Mouse (Mus musculus): ENCODE data around the gene Fut2. TPM values are rescaled to one million over a fixed set of nuclear protein-coding genes. Genes with fewer than 3 reads are reported as not detected.

Gene Fut2
- total RNA-seq, 2 experiments from 2014 or later, result 0.30 to 0.67 TPM

GRCm38 (mm10) chr7:45702809-45703520 is 36.8 kb upstream of the Fut2 start:
- no peak for DNase-seq (ENCODE audit: low spot score in 2 of 2)

GRCm38 (mm10) chr7:45702316-45702715 is 36.1 kb upstream of the Fut2 start:
- DNase-seq (ENCODE audit: low spot score in 2 of 2), result no peak

DNA sequence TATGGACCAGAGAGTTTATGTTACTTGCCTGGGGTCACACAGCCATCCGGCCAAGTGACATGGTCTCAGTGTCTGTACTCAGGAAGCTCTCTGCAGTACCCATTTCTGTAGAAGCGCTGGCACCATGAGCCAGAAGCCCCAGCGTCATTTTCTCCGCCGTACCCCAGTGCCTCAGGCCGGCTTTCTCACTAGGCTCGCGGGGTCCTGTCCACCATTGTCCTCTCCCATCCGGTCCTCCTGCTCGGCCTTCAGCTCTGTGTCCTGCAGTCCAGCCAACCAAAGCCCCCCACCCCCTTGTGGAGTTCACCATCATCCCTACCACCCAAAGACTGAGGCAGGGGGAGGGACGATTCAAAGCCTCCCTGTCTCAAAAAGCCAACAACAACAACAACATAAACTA is 35.4 kb upstream of the Fut2 start:
- no peak for DNase-seq (ENCODE audit: low spot score in 2 of 2)

GRCm38 (mm10) chr7:45701072-45701471 is 34.9 kb upstream of the Fut2 start:
- DNase-seq (ENCODE audit: low spot score in 2 of 2), result peak in 1 of 2 experiments; percentile 66

- peak; percentile 78 to 91 for DNase-seq (ENCODE audit: low spot score in 2 of 2)
Measured at GRCm38 (mm10) chr7:45700301-45701015, 34.3 kb upstream of the Fut2 start.

DNA sequence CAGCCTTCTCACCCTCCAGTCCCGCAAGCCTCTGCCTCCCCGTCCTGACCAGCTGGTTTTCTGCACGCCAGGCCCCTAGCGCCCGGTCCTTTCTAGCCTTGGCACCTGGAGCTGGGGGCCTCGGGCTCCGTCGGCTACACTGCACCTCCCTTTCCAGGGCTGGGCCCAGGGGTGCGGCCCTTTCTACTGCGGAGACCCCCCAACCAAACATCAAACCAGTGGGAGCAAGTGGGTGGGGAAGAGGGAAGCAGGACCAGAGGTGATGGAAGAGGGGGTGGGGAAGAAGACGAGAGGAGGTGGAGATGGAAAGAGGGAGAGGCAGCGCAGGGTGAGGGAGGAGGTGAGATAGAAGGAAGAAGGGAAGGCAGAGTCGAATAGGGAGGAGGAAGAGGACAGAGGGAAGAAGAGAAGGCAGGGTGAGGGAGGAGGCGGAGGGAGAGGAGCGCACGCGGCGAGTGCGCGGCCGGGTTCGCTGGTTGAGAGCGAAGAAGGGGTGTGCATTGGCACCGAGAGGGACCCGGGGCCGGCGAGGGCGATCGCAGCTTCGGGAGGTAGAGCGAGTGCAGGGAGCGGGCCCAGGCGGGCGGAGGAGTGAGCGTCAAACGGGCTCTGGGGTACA is 33.4 kb upstream of the Fut2 start, which contains the start of gene Car11:
TSS of gene Car11 (plus strand) at position 321 of the 619 bp plus-strand sequence.
- DNase-seq (ENCODE audit: low spot score in 2 of 2), result peak; percentile 37 to 39

DNA sequence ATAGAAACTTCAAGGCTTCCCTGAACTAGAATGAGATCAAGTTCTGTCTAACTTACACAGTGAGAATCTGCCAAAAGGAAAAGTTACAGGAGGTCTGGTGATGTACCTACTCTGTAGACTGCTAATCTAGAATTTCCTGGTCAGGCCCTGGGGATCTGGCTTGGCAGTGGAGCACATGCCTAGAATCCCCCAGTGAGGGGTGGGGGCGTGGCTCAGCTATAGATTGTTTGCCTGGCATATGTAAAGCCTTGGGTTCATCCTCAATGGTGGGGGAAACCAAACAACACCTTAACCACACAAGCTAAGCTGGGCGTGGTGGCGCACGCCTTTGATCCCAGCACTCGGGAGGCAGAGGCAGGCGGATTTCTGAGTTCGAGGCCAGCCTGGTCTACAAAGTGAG is 31.7 kb upstream of the Fut2 start:
- DNase-seq (ENCODE audit: low spot score in 2 of 2), result no peak

GRCm38 (mm10) chr7:45695098-45695497 is 28.9 kb upstream of the Fut2 start:
- DNase-seq (ENCODE audit: low spot score in 2 of 2), result no peak

- DNase-seq (ENCODE audit: low spot score in 2 of 2), result no peak
Measured at GRCm38 (mm10) chr7:45693921-45694591, 27.9 kb upstream of the Fut2 start, which contains the start of gene Sec1. TSS of gene Sec1 (minus strand) at chr7:45694402.

GRCm38 (mm10) chr7:45692364-45692763 is 26.2 kb upstream of the Fut2 start:
- DNase-seq (ENCODE audit: low spot score in 2 of 2), result no peak

GRCm38 (mm10) chr7:45689800-45690199 is 23.6 kb upstream of the Fut2 start:
- DNase-seq (ENCODE audit: low spot score in 2 of 2), result no peak

DNA sequence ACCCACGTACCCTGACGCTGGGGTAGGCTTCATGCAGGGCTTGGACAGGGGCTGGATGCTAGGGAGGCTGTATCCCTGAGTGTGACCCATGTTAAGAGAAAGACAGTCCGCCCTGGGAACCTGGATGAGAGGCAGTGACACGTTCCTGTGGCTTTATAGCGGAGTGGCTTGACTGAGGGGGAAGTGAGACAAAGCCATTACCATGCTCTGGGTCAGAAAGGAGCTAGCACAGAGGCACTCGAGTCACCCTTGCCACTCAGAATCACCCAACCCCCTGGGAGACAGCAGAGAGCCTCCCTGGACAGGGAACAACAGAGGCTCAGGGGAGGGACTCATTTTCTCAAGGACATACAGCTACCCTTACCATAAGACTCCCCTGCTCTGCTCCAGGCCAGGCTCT is 22.9 kb upstream of the Fut2 start:
- no peak for DNase-seq (ENCODE audit: low spot score in 2 of 2)

- DNase-seq (ENCODE audit: low spot score in 2 of 2), result no peak
Measured at GRCm38 (mm10) chr7:45686841-45687240, 20.6 kb upstream of the Fut2 start.

GRCm38 (mm10) chr7:45685811-45686210 is 19.6 kb upstream of the Fut2 start:
- DNase-seq (ENCODE audit: low spot score in 2 of 2), result no peak

DNA sequence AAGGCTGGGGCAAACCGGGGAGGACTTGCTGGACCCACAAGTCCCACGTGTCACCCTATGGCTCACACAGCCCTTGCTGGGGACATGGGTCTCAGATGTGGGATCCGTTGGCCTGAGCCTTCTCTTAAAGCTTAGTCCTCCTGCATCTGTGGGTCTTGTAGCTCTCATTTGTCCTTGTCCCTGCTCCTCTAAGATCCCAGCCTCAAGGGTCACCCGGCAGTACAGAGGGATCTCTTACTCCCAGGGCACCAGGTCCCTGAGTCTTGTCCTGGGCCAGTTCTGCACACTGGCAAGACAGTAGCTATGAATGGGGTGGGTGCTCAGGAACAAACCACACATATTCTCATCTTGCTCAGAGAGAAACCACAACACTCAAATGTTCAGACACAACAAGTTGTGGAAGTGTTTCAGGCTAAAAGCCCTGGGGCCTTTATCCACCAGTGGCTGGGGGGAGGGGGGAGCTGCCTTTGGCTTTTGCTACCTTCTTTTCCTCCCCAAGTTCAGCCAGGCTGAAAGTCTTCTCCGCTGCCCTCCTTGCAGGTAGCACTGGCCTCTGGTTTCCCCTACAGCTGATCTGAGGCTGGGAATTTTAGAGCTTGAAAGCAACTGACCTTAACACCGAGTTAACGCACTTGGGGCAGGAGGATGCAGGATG is 17.3 kb upstream of the Fut2 start, which contains the start of gene Ntn5:
TSS of gene Ntn5 (plus strand) at position 627 of the 655 bp plus-strand sequence.
- no peak for DNase-seq (ENCODE audit: low spot score in 2 of 2)

GRCm38 (mm10) chr7:45682144-45683126 is 16.2 kb upstream of the Fut2 start:
- DNase-seq (ENCODE audit: low spot score in 2 of 2), result peak; percentile 89 to 92

DNA sequence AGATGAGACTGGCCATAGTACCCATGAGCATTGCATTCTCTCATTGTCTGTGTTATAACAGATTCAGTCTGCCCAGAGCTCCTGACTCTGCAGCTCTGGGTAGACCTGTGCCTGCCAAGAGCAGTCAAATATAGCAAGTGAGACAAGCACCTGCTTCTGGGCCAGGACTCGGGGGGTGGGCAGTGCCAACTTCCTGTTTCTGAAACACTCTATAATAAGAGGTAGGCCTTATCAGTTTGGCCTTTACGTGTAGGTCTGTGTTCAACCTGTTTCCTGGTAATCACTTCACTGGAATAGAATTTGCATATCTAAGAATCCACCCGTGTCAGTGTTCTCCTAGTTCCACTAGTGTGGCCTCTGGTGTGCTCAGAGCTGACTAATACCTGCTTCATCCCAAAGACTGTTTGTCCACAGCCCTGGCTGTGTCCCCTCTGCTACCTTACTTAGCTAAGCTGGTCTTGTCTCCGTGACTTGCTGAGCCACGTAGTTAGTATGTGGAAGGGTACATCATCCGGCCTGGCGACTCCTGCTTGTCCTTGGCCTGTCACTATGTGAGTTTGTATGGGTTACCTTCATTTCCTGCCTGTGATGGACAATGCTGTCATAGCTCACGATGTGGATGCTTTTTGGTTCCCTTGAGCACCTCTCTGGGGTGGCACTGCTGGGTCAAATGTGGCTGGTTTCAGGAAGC is 15.0 kb upstream of the Fut2 start:
- no peak for DNase-seq (ENCODE audit: low spot score in 2 of 2)

DNA sequence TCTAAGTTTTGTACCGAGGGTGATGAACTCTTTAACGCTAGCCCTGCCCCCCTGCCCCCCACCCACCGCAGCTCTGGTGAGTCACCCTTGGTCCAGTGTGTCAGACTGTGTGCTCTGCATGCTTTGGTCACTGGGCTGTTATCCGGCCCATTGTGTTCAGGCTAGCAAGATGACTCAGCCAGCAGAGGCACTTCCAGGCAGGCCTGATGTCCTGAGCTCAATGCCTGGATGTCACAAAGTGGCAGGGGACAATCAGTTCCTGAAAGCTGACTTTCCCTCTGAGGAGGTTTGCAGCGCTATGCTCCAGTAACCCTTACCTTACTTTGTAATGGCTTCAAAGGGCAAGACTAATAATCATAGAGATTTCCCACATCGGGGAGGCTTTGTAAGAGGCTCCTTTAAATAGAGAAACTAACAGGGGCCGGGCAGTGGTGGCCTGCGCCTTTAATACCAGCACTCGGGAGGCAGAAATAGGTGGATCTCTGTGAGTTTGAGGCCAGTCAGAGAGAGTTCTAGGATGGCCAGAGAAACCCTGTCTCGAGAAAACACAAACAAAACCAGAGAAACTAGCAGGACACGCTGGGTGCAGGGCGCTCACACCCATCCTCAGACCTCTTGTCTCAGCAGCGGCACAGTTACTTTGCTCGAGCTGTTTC is 13.9 kb upstream of the Fut2 start:
- no peak for DNase-seq (ENCODE audit: low spot score in 2 of 2)

DNA sequence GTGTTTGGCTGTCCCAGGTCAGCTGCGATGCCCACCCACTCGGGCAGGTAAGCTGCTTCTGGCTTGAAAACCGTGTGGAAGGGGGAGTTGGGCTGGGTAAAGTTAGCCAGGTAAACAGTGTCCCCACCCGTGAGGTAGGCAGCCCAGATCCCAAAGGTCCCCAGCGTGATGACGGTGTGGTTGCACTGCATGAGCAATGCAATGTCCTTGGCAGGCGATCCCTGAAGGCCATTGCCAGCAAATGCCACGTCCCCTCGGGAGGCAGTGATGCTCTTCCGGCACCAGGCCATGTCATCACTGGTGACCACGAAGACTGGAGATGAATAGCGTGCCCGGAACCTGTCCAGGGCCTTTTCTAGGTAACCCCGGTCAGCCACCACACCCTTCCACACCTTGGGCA is 12.3 kb upstream of the Fut2 start:
- DNase-seq (ENCODE audit: low spot score in 2 of 2), result no peak
